Mouse (Mus musculus) Muller cell, postnatal 12 days (primary cell): ENCODE data around the gene Smarcal1.
A peak's percentile ranks its signal among the peaks of the same experiment; 100 is the strongest.

ENCODE experiments used
- DNase-seq: peaks from one replicate; pipeline ENCODE4 v3.0.0-alpha.2; 2015; ENCODE audit errors: inconsistent ontology term

The Smarcal1 gene

DNA sequence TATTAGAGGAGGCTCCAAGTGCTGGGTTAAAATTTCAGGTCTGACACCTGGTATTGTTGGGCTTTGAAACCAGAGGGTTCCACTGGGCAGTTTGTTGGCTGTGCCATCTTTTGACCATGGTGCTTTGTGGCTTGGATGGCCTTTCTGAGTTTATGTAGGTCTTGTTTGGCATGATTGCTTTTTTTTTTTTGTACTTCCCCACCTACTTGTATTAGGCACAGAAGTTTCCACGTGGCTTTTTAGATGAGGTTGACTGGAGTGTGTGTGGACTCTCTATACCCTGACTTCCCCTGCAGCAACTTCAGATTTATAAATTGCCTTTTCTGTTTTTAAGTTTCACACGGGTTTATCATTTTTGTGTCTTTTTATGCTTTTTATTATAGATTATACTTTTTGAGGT is 5.7 kb downstream of the Smarcal1 start:
- no peak for DNase-seq

DNA sequence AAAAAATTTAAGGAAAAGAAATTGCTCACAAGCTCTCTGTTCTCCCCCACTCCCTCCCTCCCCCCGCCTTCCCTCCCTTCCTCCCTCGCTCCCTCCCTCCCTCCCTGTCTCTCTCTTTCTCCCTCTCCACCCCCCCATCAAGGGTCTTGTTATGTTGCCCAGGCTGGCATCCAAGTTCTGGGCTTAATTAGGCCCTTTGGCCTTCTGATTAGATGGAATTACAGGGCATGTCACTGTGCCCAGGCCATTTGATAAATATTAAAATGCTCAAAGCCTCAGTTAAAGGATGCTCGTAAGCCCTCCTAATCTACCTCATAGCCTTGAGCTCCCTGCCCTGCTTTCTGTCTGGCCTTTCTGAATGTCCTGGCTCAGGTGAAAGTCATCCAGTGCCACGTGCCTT is 7.6 kb downstream of the Smarcal1 start:
- no peak for DNase-seq

DNA sequence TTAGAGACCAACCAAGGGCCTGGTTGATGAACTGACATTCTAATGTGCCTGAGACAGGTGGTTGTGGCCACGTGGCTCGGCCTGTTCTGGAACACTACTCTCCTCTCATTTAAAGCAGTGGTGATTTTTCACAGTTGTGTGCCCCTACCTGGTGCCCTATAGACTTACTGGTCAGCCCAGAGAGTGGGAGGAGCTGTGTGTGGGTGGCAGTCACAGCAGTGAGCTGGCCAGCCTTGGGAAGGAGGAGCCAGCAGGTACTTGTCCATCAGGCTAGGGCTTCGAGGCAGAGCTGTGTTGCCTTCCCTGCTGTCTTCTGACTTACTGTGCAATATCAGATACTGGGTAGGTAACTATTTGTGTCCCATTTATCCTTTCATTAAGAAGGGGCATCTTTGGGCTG is 9.3 kb downstream of the Smarcal1 start:
- DNase-seq = no peak

DNA sequence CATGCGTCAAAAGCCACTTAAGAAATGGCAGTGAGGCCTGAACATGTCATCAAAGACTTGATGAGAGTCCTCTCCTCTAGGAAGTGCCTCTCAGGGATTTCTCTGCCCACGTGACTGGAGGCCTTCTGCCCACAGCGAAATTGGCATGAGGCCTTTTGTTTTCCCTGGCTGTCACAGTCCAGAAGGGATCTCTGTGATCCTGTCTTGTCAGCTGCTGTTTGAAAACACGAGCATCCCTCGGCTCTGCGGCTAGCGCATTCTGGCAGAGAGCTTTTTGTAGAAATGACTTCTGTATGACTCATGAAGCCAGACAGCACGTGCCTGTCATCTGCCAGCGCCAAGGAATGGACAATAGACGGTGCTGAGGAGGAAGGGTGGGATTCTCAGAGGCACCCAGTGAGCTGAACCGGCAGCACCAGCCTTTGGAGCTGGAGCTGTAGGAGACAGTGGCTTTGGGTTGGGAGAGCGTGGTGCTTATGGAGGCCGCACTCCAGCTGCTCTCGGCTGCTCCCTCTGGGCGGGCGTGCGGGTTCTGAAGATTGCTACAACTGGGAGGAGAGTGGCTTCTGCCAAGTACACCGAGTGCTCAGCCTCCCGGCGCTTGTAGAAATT is 10.4 kb downstream of the Smarcal1 start:
- peak; percentile 78 for DNase-seq

DNA sequence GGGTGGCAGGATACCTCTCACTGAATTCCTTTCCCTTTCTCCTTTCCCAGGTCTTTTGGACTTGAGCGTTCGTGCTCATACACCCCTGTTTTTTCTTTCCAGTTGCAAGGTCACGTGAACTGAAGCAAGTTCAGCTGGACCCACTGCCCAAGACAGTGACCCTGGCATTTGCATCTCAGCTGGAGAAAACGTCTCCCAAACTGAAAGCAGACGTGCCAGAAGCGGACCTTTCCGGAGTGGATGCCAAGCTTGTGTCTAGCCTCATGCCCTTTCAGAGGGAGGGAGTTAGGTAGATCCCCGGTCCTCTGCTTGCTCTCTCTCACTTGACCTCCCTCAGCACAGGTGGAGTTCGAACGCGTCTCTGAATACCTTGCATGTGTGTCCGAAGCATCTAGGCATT is 12.6 kb downstream of the Smarcal1 start:
- DNase-seq = no peak

GRCm38 (mm10) chr1:72596231-72596630 is 13.2 kb downstream of the Smarcal1 start:
- no peak for DNase-seq

DNA sequence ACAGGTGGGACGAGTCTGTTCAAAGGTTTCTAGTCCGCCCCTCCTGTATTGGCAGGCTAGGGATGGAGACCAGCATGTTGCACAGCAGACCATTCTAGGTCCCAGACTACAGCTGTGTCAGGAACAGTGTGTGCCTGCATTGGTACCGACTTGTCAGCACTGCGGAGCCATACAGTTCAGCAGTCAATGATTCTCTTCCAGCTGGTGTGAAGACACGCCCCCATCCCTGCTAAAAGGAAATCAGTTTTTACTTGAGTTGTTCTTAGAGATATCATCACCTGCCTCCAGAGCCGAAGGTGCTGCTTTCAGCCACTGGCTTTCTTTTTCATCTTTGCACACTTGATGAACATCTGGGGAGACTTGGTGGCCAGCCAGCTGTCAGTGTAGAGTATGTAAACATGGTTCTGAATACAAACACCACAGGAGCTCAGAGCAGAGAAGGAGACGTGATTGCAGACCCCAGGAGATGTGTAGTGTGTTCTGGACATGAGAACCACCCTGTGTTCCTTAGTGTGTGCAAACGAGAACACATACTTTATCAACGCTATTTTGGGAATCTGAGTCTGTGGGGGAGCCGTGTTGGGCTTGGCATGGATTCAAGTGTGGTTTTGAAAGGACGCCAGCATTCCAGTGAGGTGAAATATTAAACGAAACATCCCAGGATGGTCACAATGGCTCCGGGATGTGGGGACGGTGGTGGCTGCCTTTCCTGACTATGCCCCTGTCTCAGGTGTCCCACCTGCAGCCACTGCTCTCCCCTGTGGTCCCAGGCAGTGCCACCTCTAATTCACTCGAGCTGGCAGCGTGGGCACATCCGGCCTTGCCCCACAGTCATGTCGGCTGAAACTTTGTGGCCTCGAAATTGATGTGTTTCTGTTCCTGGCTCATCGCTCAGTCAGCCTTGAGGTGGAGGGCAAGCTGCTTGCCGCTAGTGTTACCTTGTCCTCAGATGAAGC is 16.4 kb downstream of the Smarcal1 start:
- peak; percentile 56 for DNase-seq

GRCm38 (mm10) chr1:72600778-72601177 is 17.7 kb downstream of the Smarcal1 start:
- no peak for DNase-seq

DNA sequence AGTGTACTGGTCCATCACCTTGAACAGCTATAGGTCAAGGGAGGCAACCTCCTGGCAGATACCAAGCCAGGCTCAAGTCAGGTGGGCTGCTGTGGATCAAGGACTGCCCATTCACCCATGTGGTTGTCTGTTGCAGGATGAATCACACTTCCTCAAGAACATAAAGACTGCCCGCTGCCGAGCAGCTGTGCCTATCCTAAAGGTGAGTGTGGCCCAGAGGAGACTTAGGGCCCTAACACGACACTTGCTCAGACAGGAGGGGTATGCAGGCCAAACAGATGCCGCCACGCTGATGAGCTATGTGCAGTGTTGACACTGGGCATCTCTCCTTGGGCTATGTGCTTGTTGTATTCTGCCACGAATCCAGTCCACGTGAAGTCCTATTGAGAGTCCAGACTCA is 18.2 kb downstream of the Smarcal1 start:
- DNase-seq = no peak

- no peak for DNase-seq
Measured at GRCm38 (mm10) chr1:72602186-72602585, 19.1 kb downstream of the Smarcal1 start.

DNA sequence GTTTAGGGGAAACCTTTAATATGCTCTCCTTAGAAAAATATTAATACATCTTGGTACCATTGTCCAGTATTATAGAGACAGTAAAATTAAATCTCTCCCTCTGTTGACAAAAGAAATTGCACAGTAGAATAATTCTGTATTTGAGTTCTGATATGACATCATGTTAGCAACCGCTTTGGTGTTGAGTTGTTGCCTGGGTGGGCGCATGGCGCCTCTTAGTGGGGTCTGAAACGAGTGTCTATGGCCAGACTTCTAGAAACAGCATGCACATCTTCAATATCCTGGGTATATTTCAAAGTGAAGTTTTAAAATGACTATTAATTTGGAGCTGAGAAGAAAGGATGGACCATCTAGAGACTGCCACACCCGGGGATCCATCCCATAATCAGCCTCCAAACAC is 19.8 kb downstream of the Smarcal1 start:
- DNase-seq = no peak

DNA sequence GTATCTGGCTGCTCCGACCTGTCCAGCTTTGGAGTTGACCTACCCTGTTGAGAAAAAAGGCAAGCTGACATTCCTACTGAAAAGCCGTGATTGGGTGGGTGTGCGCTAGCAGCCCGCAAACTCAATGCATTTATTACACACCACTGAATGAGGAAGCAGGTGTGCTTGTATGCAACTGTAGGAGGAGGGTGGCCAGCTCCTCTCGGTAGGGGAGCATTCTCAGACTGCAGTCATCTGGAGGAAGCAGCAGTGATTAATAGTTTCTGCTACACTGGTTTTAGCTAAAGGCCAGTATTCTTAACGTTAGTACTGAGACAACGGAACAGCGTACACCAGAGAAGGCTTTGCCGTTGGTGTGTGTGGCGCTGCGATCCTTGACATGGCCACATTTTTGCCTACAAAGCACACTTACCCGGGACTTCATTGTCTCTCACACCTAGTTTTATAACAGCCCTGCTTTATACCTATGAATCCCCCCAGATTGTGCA is 23.2 kb downstream of the Smarcal1 start:
- peak; percentile 36 for DNase-seq

- no peak for DNase-seq
Measured at GRCm38 (mm10) chr1:72609129-72609528, 26.1 kb downstream of the Smarcal1 start.

DNA sequence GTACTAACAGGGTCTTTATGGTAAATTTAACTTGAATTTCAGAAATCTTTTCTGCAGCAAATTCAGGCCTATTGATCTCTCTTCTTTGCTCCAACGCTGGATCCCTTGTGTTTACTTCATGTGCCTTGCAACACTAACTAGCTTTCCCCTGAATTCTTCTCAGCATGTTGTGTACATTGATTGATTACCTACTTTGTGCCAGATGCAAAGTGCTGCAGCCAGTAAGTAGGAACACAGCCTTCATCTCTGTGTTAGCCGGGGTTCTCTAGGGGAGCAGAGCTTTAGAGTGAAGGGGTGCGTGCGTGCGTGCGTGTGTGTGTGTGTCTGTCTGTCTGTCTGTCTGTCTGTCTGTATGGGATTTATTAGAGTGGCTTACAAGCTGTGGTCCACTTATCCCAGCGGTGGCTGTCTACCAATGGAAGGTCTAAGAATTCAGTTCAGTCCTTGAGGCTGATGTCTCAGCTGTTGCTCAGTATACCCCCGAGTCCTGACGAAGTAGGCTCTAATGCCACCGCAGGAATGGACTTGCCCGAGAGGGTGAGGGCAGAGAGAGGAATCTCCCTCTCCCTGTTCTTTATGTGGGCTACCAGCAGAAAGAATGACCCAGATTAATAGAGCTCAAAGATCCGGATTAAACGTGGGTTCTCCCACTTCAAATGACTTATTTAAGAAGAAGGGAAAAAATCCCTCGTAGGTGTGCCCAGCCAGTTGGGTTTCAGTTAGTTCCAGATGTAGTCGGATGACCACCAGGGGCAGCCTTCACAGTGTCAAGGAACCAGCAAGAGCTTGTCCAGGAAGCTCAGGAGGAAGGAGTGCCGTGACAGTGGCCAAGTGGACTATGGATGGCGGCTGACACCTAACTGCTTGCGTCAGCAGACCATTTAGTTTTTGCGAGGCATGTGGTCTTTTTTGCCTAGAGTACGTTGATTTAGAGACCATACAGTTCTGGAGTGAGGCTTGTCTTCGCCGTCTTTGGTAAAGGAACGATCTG is 27.1 kb downstream of the Smarcal1 start:
- no peak for DNase-seq

DNA sequence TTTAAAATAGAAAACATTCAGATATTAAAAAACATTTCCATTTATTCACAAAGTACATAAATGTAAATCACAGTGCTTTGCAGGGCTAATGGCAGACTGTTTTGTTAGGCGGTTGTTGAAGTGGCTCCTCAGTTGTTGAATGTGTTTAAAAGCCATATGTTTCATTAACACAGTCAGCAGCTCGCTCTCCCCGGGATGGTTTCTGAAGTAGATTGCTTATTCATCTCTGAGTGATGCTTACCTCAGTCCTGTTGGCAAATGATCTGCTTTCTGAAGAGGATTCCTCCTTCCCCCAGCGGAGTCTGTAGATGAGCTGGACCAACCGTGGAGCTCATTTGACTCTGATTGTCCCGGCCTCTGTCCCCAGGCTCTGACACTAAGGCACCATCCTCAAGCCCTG is 29.1 kb downstream of the Smarcal1 start:
- no peak for DNase-seq

DNA sequence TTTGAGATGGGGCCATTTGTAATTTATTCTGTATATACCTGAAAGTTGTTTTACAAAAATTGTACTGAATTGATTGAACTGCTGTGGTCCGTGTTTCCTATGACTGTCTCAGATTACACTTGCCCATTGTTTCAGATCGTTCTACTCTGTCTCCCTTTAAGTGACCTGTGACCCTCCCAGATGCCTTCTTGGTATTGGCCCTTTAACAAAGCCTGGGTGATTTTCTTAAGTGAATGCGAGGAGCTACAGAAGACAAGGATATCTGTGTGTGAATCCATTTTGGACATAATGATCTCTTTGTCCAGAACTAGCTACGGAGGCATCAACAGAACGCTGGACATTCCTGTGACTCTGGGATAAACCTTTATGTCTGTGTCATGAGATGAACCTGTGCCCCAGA is 52.2 kb downstream of the Smarcal1 start:
- DNase-seq = no peak

DNA sequence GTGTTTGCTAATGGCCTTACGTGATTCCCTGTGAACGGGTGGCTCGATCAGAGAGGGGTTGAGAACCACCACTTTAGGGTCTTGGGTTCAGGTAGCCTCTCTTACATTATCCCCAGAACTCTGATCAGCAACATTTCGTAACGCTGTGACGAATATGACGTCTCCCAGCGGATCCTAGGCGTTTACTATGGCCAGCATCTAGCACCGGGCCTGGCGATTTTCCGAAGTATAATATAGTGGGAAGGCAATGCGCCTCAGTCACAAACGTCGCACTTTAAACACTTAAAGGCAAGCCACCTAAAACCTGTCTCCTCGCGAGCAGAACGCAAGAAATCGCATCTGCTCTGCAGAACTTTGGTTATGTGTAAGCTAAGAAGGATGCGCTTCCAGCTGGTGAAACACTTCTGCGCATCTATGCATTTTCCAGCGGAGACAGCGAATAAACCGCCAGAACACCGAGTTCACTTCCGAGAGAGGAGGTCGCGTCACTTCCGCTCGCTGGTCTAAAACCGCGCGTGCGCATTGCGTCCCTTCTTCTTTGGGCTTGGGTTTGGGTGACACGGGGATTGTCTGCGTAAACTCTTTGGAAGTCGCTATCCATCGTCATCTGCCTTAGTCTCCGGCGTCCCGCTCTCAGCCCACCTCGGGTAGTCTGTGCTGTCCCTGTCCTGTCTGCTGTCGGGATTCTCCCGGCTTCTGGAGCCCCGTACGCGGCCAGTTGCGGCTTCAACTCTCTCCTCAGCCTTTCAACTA is 57.8 kb downstream of the Smarcal1 start:
- DNase-seq = peak; percentile 27

- DNase-seq = no peak
Measured at GRCm38 (mm10) chr1:72673070-72673469, 90.0 kb downstream of the Smarcal1 start.
